Mouse (Mus musculus) cerebellum, adult 2 months (tissue): Measurements from ENCODE around the gene Rnf220.

ENCODE experiments used
- CTCF ChIP-seq: fragments of 200-500 bp; IDR thresholded peaks from 2 replicates; pipeline ENCODE4 v1.5.1; 2011; ENCODE audit warnings: low read depth, mild to moderate bottlenecking, control low read depth, low read length, moderate library complexity, borderline replicate concordance; ENCODE audit not compliant: insufficient read depth
- POLR2A ChIP-seq: fragments of 200-500 bp; IDR thresholded peaks from 2 replicates; pipeline ENCODE4 v1.6.1; 2011; ENCODE audit warnings: low read length, control low read depth, borderline replicate concordance; ENCODE audit not compliant: insufficient read depth

DNA sequence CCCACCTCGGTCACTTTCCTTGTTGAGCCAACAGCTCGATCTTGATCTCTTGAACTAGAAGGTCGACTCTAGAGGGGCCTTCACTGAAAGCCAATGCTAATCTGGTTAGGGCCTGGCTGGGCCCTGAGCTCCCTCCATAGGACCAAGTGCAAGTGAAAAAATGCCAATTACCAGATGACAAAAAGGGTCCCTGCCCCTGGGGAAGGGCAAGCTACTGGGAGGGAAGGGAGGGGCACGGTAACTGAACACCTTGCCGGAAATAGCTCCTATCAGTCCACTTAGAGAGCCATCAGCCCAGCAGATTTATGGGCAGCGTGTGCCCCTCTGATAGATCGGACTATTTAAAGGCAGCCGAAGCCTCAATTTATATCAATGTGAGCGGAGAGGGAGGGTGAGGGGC lies 143.9 kb downstream of the Rnf220 start:
- TF ChIP-seq CTCF (no peak), POLR2A (no peak)
